Comparison of ENCODE assay signal across 7 mouse cellular contexts in genomic region chr2:91961901-91962761, GRCm38 (mm10). TPM values are rescaled to one million over a fixed set of nuclear protein-coding genes. Genes with fewer than 3 reads are reported as not detected.
DNase-seq lines count a peak whose midpoint lies in the region; ATAC-seq and TF ChIP-seq lines count a peak whose summit lies in the region.

No protein-coding gene starts in this region.

- peaks cover 6% of the 10 kb centered on the region; the same call in 1 of the 2 replicates for H3K4me1 ChIP-seq in forebrain, postnatal 0 days (ENCODE audit: insufficient read depth)
- H3K4me1 ChIP-seq in limb, embryonic 11.5 days (ENCODE audit: control insufficient read depth, insufficient read depth, low read length) = peaks cover 21% of the 10 kb centered on the region

- no peak for ATAC-seq in forebrain, postnatal 0 days
- no peak for ATAC-seq in limb, embryonic 11.5 days (ENCODE audit: insufficient number of reproducible peaks, low FRiP score, low TSS enrichment, low read depth)

- peak; percentile 36 to 45 for DNase-seq in B cell, adult 2 months
- DNase-seq in CD4-positive, CD25-positive, alpha-beta regulatory T cell, adult 2 months (ENCODE audit: low read depth, low spot score) = peak; percentile 80
- DNase-seq in forebrain, postnatal 0 days = no peak
- DNase-seq in limb, embryonic 11.5 days (ENCODE audit: low spot score) = no peak
- peak; percentile 73 for DNase-seq in splenic B cell, adult 2 months (ENCODE audit: low read depth, low spot score)
- DNase-seq in urinary bladder, postnatal 14 days (ENCODE audit: low spot score) = no peak
- no peak for DNase-seq in right cerebral cortex, postnatal 4 days

- H3K4me3 ChIP-seq in forebrain, postnatal 0 days (ENCODE audit: low read depth, low read length) = peak overlapping the region; percentile 87
- peak overlapping the region; percentile 89 for H3K4me3 ChIP-seq in limb, embryonic 11.5 days (ENCODE audit: low read depth, low read length)

- TF ChIP-seq CTCF in forebrain, postnatal 0 days (IDR thresholded peaks at IDR 0.05; ENCODE audit: low read depth) = no peak

- H3K27me3 ChIP-seq in forebrain, postnatal 0 days (ENCODE audit: insufficient read depth, low read length) = no peaks in the 10 kb centered on the region
- no peaks in the 10 kb centered on the region for H3K27me3 ChIP-seq in limb, embryonic 11.5 days (ENCODE audit: control insufficient read depth, insufficient read depth, low read length)
- no peaks in the 10 kb centered on the region for H3K27me3 ChIP-seq in splenic B cell, adult 2 months (ENCODE audit: control insufficient read depth, insufficient read depth, low read length, poor library complexity, severe bottlenecking)

- WGBS in forebrain, postnatal 0 days = 63% methylated on average over 4 of the region's 4 CpGs
- WGBS in limb, embryonic 11.5 days = 55% methylated on average over 4 of the region's 4 CpGs

- H3K9me3 ChIP-seq in forebrain, postnatal 0 days (ENCODE audit: low read length) = no peaks in the 10 kb centered on the region
- no peaks in the 10 kb centered on the region for H3K9me3 ChIP-seq in limb, embryonic 11.5 days (ENCODE audit: control insufficient read depth, low read length)

- no peaks in the 10 kb centered on the region for H3K36me3 ChIP-seq in forebrain, postnatal 0 days (ENCODE audit: insufficient read depth)
- H3K36me3 ChIP-seq in limb, embryonic 11.5 days (ENCODE audit: control insufficient read depth, insufficient read depth, low read length) = no peaks in the 10 kb centered on the region
- peaks cover 2% of the 10 kb centered on the region for H3K36me3 ChIP-seq in splenic B cell, adult 2 months (ENCODE audit: control insufficient read depth, insufficient read depth, low read length, poor library complexity, severe bottlenecking)

- H3K4me2 ChIP-seq in forebrain, postnatal 0 days (ENCODE audit: low read depth) = peak overlapping the region; percentile 85
- peak overlapping the region; percentile 90 for H3K4me2 ChIP-seq in limb, embryonic 11.5 days (ENCODE audit: low read depth, severe bottlenecking)

- H3K27ac ChIP-seq in forebrain, postnatal 0 days (ENCODE audit: low read depth, low read length) = no peak overlapping the region
- H3K27ac ChIP-seq in limb, embryonic 11.5 days (replicated peaks; ENCODE audit: low read depth, low read length) = no peak overlapping the region

- H3K9ac ChIP-seq in forebrain, postnatal 0 days = peak overlapping the region; percentile 81
- H3K9ac ChIP-seq in limb, embryonic 11.5 days (ENCODE audit: low read length) = peak overlapping the region; percentile 39; the same call in 1 of the 2 replicates

RNA-seq across cellular contexts. Expression of gene Dgkz, which starts 13.5 kb away (rescaled TPM):
- 112 and 116 TPM in 2 replicates for total RNA-seq in forebrain, postnatal 0 days (2014; rRNA removed)
- polyA plus RNA-seq in forebrain, postnatal 0 days (2015; fragmentation: Nextera tagmentation; extraction: Ambion mirVana) = 29.1 and 31.4 TPM in 2 replicates
- polyA plus RNA-seq in limb, embryonic 11.5 days (2014; fragmentation: Nextera tagmentation; extraction: Ambion mirVana) = 36.9 and 37.6 TPM in 2 replicates

RNA-seq across cellular contexts. Expression of gene Gm9821, which starts 16.6 kb away (rescaled TPM):
- not detected in 2 replicates for total RNA-seq in forebrain, postnatal 0 days (2014; rRNA removed)
- polyA plus RNA-seq in forebrain, postnatal 0 days (2015; fragmentation: Nextera tagmentation; extraction: Ambion mirVana) = not detected in 2 replicates
- 0.32 and 0.48 TPM in 2 replicates for polyA plus RNA-seq in limb, embryonic 11.5 days (2014; fragmentation: Nextera tagmentation; extraction: Ambion mirVana)

RNA-seq across cellular contexts. Expression of gene Mdk, which starts 30.0 kb away (rescaled TPM):
- total RNA-seq in forebrain, postnatal 0 days (2014; rRNA removed) = 74.2 and 75.5 TPM in 2 replicates
- 121 and 162 TPM in 2 replicates for polyA plus RNA-seq in forebrain, postnatal 0 days (2015; fragmentation: Nextera tagmentation; extraction: Ambion mirVana)
- polyA plus RNA-seq in limb, embryonic 11.5 days (2014; fragmentation: Nextera tagmentation; extraction: Ambion mirVana) = 2,345 and 2,452 TPM in 2 replicates

RNA-seq across cellular contexts. Expression of gene Chrm4, which starts 35.1 kb away (rescaled TPM):
- total RNA-seq in forebrain, postnatal 0 days (2014; rRNA removed) = 4.0 and 7.0 TPM in 2 replicates
- 1.1 and 1.3 TPM in 2 replicates for polyA plus RNA-seq in forebrain, postnatal 0 days (2015; fragmentation: Nextera tagmentation; extraction: Ambion mirVana)
- 0.53 and 0.68 TPM in 2 replicates for polyA plus RNA-seq in limb, embryonic 11.5 days (2014; fragmentation: Nextera tagmentation; extraction: Ambion mirVana)

Comparison
In these comparisons a context has a peak if more than half of its experiments do, and no peak if none do; other contexts are left out.
1. DNase-seq: peak in B cell, adult 2 months (2 of 2), CD4-positive, CD25-positive, alpha-beta regulatory T cell, adult 2 months (single experiment) and splenic B cell, adult 2 months (single experiment); none in forebrain, postnatal 0 days (single experiment), limb, embryonic 11.5 days (single experiment), urinary bladder, postnatal 14 days (single experiment) and right cerebral cortex, postnatal 4 days (single experiment).
2. RNA of gene Mdk, which starts 30.0 kb away (polyA plus RNA-seq): 2,345 to 2,452 TPM in limb, embryonic 11.5 days; 121 to 162 TPM in forebrain, postnatal 0 days; every median in the first group is over 10 times any median in the second.